ENCODE assay signal across 12 mouse cellular contexts in genomic region chr19:41816915-41817314, GRCm38 (mm10). TPM values are rescaled to one million over a fixed set of nuclear protein-coding genes. Genes with fewer than 3 reads are reported as not detected.
DNase-seq lines count a peak whose midpoint lies in the region; ATAC-seq and TF ChIP-seq lines count a peak whose summit lies in the region.
"Had no signal": no experiment of that assay in that cellular context is flagged by ENCODE, and none has a peak within 500 bp of the region (broad histone marks: within the 10 kb centered on the region; RNA-seq: fewer than 3 reads in every experiment).

No protein-coding gene starts in this region.

- H3K27ac ChIP-seq in lung, embryonic 14.5 days (ENCODE audit: low read depth), result peak overlapping the region; percentile 88
- H3K27ac ChIP-seq in embryonic facial prominence, embryonic 15.5 days (replicated peaks), result peak overlapping the region; percentile 71
- H3K27ac ChIP-seq in small intestine, adult 2 months (ENCODE audit: insufficient read depth, low read depth, low read length), result peak overlapping the region; percentile 81
- H3K27ac ChIP-seq: hindbrain, embryonic 15.5 days; kidney, embryonic 15.5 days; midbrain, embryonic 15.5 days had no signal

- H3K4me3 ChIP-seq in lung, embryonic 14.5 days (ENCODE audit: low read depth, low read length), result no peak overlapping the region
- no peak overlapping the region for H3K4me3 ChIP-seq in lung, adult 2 months (replicated peaks; ENCODE audit: extremely low read depth, low read depth, low read length)
- H3K4me3 ChIP-seq in embryonic facial prominence, embryonic 15.5 days (replicated peaks), result no peak overlapping the region
- H3K4me3 ChIP-seq in small intestine, adult 2 months (ENCODE audit: low read depth, low read length), result no peak overlapping the region
- H3K4me3 ChIP-seq: heart, embryonic 10.5 days; hindbrain, embryonic 15.5 days; kidney, embryonic 15.5 days; midbrain, embryonic 15.5 days had no signal

- peak; percentile 89 for ATAC-seq in lung, embryonic 14.5 days (ENCODE audit: insufficient read depth)
- ATAC-seq in embryonic facial prominence, embryonic 15.5 days (ENCODE audit: insufficient number of reproducible peaks, low FRiP score, low TSS enrichment, low read depth), result peak; percentile 71; the same call in 1 of the 2 replicates
- ATAC-seq: midbrain, embryonic 15.5 days had no signal

- peak overlapping the region; percentile 30 for H3K4me2 ChIP-seq in lung, embryonic 14.5 days
- 0 out of 2 replicates have a peak overlapping the region, but pooled peaks have one; percentile 8 for H3K4me2 ChIP-seq in embryonic facial prominence, embryonic 15.5 days (replicated peaks)
- H3K4me2 ChIP-seq: hindbrain, embryonic 15.5 days; kidney, embryonic 15.5 days; midbrain, embryonic 15.5 days had no signal

- DNase-seq in embryo, embryonic 11 days, result peak; percentile 24
- no peak for DNase-seq in embryo, embryonic 10 days (ENCODE audit: low spot score)
- DNase-seq in lung, embryonic 14.5 days, result peak; percentile 50
- no peak for DNase-seq in lung, adult 2 months
- no peak for DNase-seq in testis, postnatal 10 days (ENCODE audit: low spot score)
- no peak for DNase-seq in layer of hippocampus, postnatal 14 days (ENCODE audit: low spot score in 2 of 2)

- no peaks in the 10 kb centered on the region for H3K9me3 ChIP-seq in lung, embryonic 14.5 days (ENCODE audit: low read depth, low read length)
- no peaks in the 10 kb centered on the region for H3K9me3 ChIP-seq in embryonic facial prominence, embryonic 15.5 days (replicated peaks)
- H3K9me3 ChIP-seq: heart, embryonic 10.5 days; hindbrain, embryonic 15.5 days; kidney, embryonic 15.5 days; midbrain, embryonic 15.5 days had no signal

- H3K36me3 ChIP-seq in lung, embryonic 14.5 days (ENCODE audit: insufficient read depth), result no peaks in the 10 kb centered on the region
- H3K36me3 ChIP-seq in embryonic facial prominence, embryonic 15.5 days, result no peaks in the 10 kb centered on the region
- H3K36me3 ChIP-seq in small intestine, adult 2 months (ENCODE audit: control insufficient read depth, insufficient read depth, low read length), result no peaks in the 10 kb centered on the region
- H3K36me3 ChIP-seq: heart, embryonic 10.5 days; hindbrain, embryonic 15.5 days; kidney, embryonic 15.5 days; midbrain, embryonic 15.5 days had no signal

- TF ChIP-seq POLR2A in lung, adult 2 months (IDR thresholded peaks at IDR 0.05; ENCODE audit: borderline replicate concordance, extremely low read depth, low read depth, low read length), result no peak
- TF ChIP-seq POLR2A in small intestine, adult 2 months (IDR thresholded peaks at IDR 0.05; ENCODE audit: low read depth, low read length), result no peak

- TF ChIP-seq CTCF in lung, embryonic 14.5 days (IDR thresholded peaks at IDR 0.05; ENCODE audit: low read depth), result no peak
- TF ChIP-seq CTCF in lung, adult 2 months (IDR thresholded peaks at IDR 0.05; ENCODE audit: insufficient read depth, low read length), result no peak
- no peak for TF ChIP-seq CTCF in small intestine, adult 2 months (IDR thresholded peaks at IDR 0.05; ENCODE audit: extremely low read depth, insufficient read length, insufficient replicate concordance, low read depth, low read length)

- H3K27me3 ChIP-seq in lung, embryonic 14.5 days (ENCODE audit: insufficient read depth, low read length), result no peaks in the 10 kb centered on the region
- H3K27me3 ChIP-seq in embryonic facial prominence, embryonic 15.5 days, result no peaks in the 10 kb centered on the region
- H3K27me3 ChIP-seq in small intestine, adult 2 months (ENCODE audit: control insufficient read depth, insufficient read depth, low read length), result no peaks in the 10 kb centered on the region; the same call in 1 of the 2 replicates
- H3K27me3 ChIP-seq: hindbrain, embryonic 15.5 days; kidney, embryonic 15.5 days; midbrain, embryonic 15.5 days had no signal

- no peak overlapping the region for H3K9ac ChIP-seq in lung, embryonic 14.5 days
- H3K9ac ChIP-seq in embryonic facial prominence, embryonic 15.5 days, result no peak overlapping the region
- H3K9ac ChIP-seq: hindbrain, embryonic 15.5 days; kidney, embryonic 15.5 days; midbrain, embryonic 15.5 days had no signal

- 29% methylated on average over 5 of the region's 5 CpGs for WGBS in lung, embryonic 14.5 days
- WGBS in lung, adult 2 months, result 56% methylated on average over 5 of the region's 5 CpGs
- 37% methylated on average over 5 of the region's 5 CpGs for WGBS in embryonic facial prominence, embryonic 15.5 days
- 62% methylated on average over 5 of the region's 5 CpGs for WGBS in small intestine, adult 2 months

- H3K4me1 ChIP-seq in lung, embryonic 14.5 days (ENCODE audit: insufficient read depth), result 0 out of 2 replicates have a peak, but pooled peaks cover 3% of the 10 kb centered on the region
- no peaks in the 10 kb centered on the region; the same call in 1 of the 2 replicates for H3K4me1 ChIP-seq in lung, adult 2 months (ENCODE audit: control insufficient read depth, insufficient read depth, low read length)
- H3K4me1 ChIP-seq in embryonic facial prominence, embryonic 15.5 days, result peaks cover 15% of the 10 kb centered on the region; the same call in 1 of the 2 replicates
- H3K4me1 ChIP-seq in small intestine, adult 2 months (ENCODE audit: control insufficient read depth, insufficient read depth, insufficient read length, low read length), result peaks cover 7% of the 10 kb centered on the region; the same call in 1 of the 2 replicates
- H3K4me1 ChIP-seq: hindbrain, embryonic 15.5 days; midbrain, embryonic 15.5 days had no signal

RNA-seq across cellular contexts. Expression of gene Frat1, which starts 12.9 kb away (rescaled TPM):
- polyA plus RNA-seq in lung, embryonic 14.5 days (2014; fragmentation: Nextera tagmentation; extraction: Ambion mirVana), result 4.4 and 4.5 TPM in 2 replicates
- 3.6 and 4.7 TPM in 2 replicates for polyA plus RNA-seq in lung, adult 2 months (2012; rRNA removed)
- polyA plus RNA-seq in embryonic facial prominence, embryonic 15.5 days (2015; fragmentation: Nextera tagmentation; extraction: Ambion mirVana), result 6.6 and 7.0 TPM in 2 replicates
- 8.1 and 29.1 TPM in 2 replicates for polyA plus RNA-seq in small intestine, adult 2 months (2012; rRNA removed)
- 10 to 100 TPM; 19.7 to 20.6 TPM for total RNA-seq in layer of hippocampus, postnatal 14 days (2021)

RNA-seq across cellular contexts. Expression of gene Arhgap19, which starts 15.1 kb away (rescaled TPM):
- 39.2 and 40.9 TPM in 2 replicates for polyA plus RNA-seq in lung, embryonic 14.5 days (2014; fragmentation: Nextera tagmentation; extraction: Ambion mirVana)
- polyA plus RNA-seq in lung, adult 2 months (2012; rRNA removed), result 1.3 and 2.2 TPM in 2 replicates
- polyA plus RNA-seq in embryonic facial prominence, embryonic 15.5 days (2015; fragmentation: Nextera tagmentation; extraction: Ambion mirVana), result 17.3 and 17.5 TPM in 2 replicates
- 0.71 and 2.1 TPM in 2 replicates for polyA plus RNA-seq in small intestine, adult 2 months (2012; rRNA removed)
- 1 to 10 TPM; 3.5 to 4.1 TPM for total RNA-seq in layer of hippocampus, postnatal 14 days (2021)

RNA-seq across cellular contexts. Expression of gene Frat2, which starts 31.0 kb away (rescaled TPM):
- polyA plus RNA-seq in lung, embryonic 14.5 days (2014; fragmentation: Nextera tagmentation; extraction: Ambion mirVana), result 2.4 and 2.6 TPM in 2 replicates
- polyA plus RNA-seq in lung, adult 2 months (2012; rRNA removed), result 3.3 and 4.3 TPM in 2 replicates
- polyA plus RNA-seq in embryonic facial prominence, embryonic 15.5 days (2015; fragmentation: Nextera tagmentation; extraction: Ambion mirVana), result 5.6 and 7.1 TPM in 2 replicates
- polyA plus RNA-seq in small intestine, adult 2 months (2012; rRNA removed), result 13.7 and 62.2 TPM in 2 replicates
- total RNA-seq in layer of hippocampus, postnatal 14 days (2021), result 10 to 100 TPM; 18.2 to 20.9 TPM

Comparison
In these comparisons a context has a peak if more than half of its experiments do, and no peak if none do; other contexts are left out.
1. DNase-seq: peak in embryo, embryonic 11 days (single experiment) and lung, embryonic 14.5 days (single experiment); none in embryo, embryonic 10 days (single experiment), lung, adult 2 months (single experiment), testis, postnatal 10 days (single experiment) and layer of hippocampus, postnatal 14 days (0 of 2).
2. Peak in every context shown above with its lines, with median percentiles within 50 percentile points of each other: H3K27ac ChIP-seq.